Mouse (Mus musculus) CD4-positive, CD25-positive, alpha-beta regulatory T cell, adult 2 months (primary cell): ENCODE data around the gene Stab1.

Experiments
- DNase-seq: peaks from one replicate; pipeline ENCODE4 v3.0.0-alpha.2; 2012; ENCODE audit warnings: low read depth, low spot score

Gene Stab1

GRCm38 (mm10) chr14:31165010-31165409, 3.4 kb downstream of the Stab1 start:
- no peak for DNase-seq

- no peak for DNase-seq
Measured at GRCm38 (mm10) chr14:31164067-31164466, 4.4 kb downstream of the Stab1 start.

GRCm38 (mm10) chr14:31161638-31162037, 6.8 kb downstream of the Stab1 start:
- no peak for DNase-seq

GRCm38 (mm10) chr14:31161191-31161590, 7.2 kb downstream of the Stab1 start:
- DNase-seq = no peak

- peak; percentile 39 for DNase-seq
Measured at GRCm38 (mm10) chr14:31160196-31161150, 8.0 kb downstream of the Stab1 start.

- no peak for DNase-seq
Measured at GRCm38 (mm10) chr14:31145694-31146093, 22.7 kb downstream of the Stab1 start.

- DNase-seq = no peak
Measured at GRCm38 (mm10) chr14:31141011-31141410, 27.4 kb downstream of the Stab1 start.

GRCm38 (mm10) chr14:31140141-31140540, 28.3 kb downstream of the Stab1 start:
- DNase-seq = no peak

GRCm38 (mm10) chr14:31139666-31140065, 28.8 kb downstream of the Stab1 start:
- DNase-seq = no peak

- DNase-seq = no peak
Measured at GRCm38 (mm10) chr14:31138897-31139429, 29.5 kb downstream of the Stab1 start.

- DNase-seq = no peak
Measured at GRCm38 (mm10) chr14:31138219-31138896, 30.1 kb downstream of the Stab1 start.

GRCm38 (mm10) chr14:31137791-31138190, 30.6 kb downstream of the Stab1 start:
- DNase-seq = no peak

GRCm38 (mm10) chr14:31137281-31137595, 31.2 kb downstream of the Stab1 start:
- DNase-seq = no peak

- no peak for DNase-seq
Measured at GRCm38 (mm10) chr14:31136411-31137280, 31.8 kb downstream of the Stab1 start.

- no peak for DNase-seq
Measured at GRCm38 (mm10) chr14:31135495-31136410, 32.7 kb downstream of the Stab1 start.

GRCm38 (mm10) chr14:31134015-31135000, 34.1 kb downstream of the Stab1 start:
- DNase-seq = no peak

- DNase-seq = no peak
Measured at GRCm38 (mm10) chr14:31133023-31133665, 35.3 kb downstream of the Stab1 start.

- no peak for DNase-seq
Measured at GRCm38 (mm10) chr14:31132491-31132975, 35.9 kb downstream of the Stab1 start.

GRCm38 (mm10) chr14:31132031-31132430, 36.4 kb downstream of the Stab1 start:
- no peak for DNase-seq
